Mouse (Mus musculus): ENCODE data around the gene Asic1. TPM values are rescaled to one million over a fixed set of nuclear protein-coding genes. Genes with fewer than 3 reads are reported as not detected.
A peak's percentile ranks its signal among the peaks of the same experiment; 100 is the strongest.

Gene Asic1
- total and polyA plus RNA-seq, 3 experiments, result 0.08 to 1.0 TPM; not detected in 1

- Histone ChIP-seq H3K9me3 (replicated peaks; ENCODE audit: insufficient read depth, low read length) (no peaks in the 10 kb centered on the region), H3K4me3 (ENCODE audit: control insufficient read depth in 1 of 2, insufficient read depth in 1 of 2, low read depth in 2 of 2, low read length in 2 of 2) (no peak overlapping the region), H3K79me2 (ENCODE audit: control insufficient read depth, insufficient read depth, low read length, poor library complexity) (peaks cover 2% of the 10 kb centered on the region; the same call in 1 of the 2 replicates), H3K9ac (ENCODE audit: control insufficient read depth, low read depth, low read length, poor library complexity, severe bottlenecking) (no peak overlapping the region), H3K36me3 (ENCODE audit: control insufficient read depth in 1 of 2, insufficient read depth in 2 of 2, low read length in 2 of 2) (peaks cover 0 to 31% of the 10 kb centered on the region in 2 experiments; a peak in 2 of 4 replicates), H3K27ac (ENCODE audit: control insufficient read depth, low read depth, low read length) (no peak overlapping the region), H3K27me3 (ENCODE audit: control insufficient read depth in 1 of 2, insufficient read depth in 2 of 2, low read length in 2 of 2) (peaks cover 0 to 2% of the 10 kb centered on the region in 2 experiments; a peak in 1 of 4 replicates), H3K4me1 (ENCODE audit: control insufficient read depth in 1 of 2, insufficient read depth in 2 of 2, low read length in 2 of 2) (peaks cover 13 to 43% of the 10 kb centered on the region in 2 experiments)
- TF ChIP-seq TAL1 (IDR thresholded peaks at IDR 0.05; ENCODE audit: low read length) (no peak), MEF2A (IDR thresholded peaks at IDR 0.05; ENCODE audit: extremely low read depth, insufficient replicate concordance, low read depth, low read length, poor library complexity, severe bottlenecking) (no peak), TCF12 (IDR thresholded peaks at IDR 0.05; ENCODE audit: low read depth, low read length) (no peak), CTCF (IDR thresholded peaks at IDR 0.05 in 2 of 3, conservative IDR thresholded peaks at IDR 0.05 in 1 of 3; ENCODE audit: control insufficient read depth in 1 of 3, insufficient read depth in 1 of 3, low read depth in 2 of 3, low read length in 3 of 3, poor library complexity in 1 of 3, severe bottlenecking in 1 of 3) (no peak), TBP (IDR thresholded peaks at IDR 0.05; ENCODE audit: low read depth, low read length) (no peak), NELFE (IDR thresholded peaks at IDR 0.05; ENCODE audit: low read depth, low read length) (no peak), RAD21 (IDR thresholded peaks at IDR 0.05; ENCODE audit: low read depth, low read length) (no peak), KAT2A (conservative IDR thresholded peaks at IDR 0.05; ENCODE audit: low read depth, low read length) (no peak), USF1 (IDR thresholded peaks at IDR 0.05; ENCODE audit: low read depth, low read length) (no peak), MYC (IDR thresholded peaks at IDR 0.05; ENCODE audit: low read depth, low read length) (no peak), ZC3H11A (IDR thresholded peaks at IDR 0.05; ENCODE audit: low read depth, low read length) (no peak), ETS1 (IDR thresholded peaks at IDR 0.05; ENCODE audit: low read depth, low read length) (no peak), MYB (IDR thresholded peaks at IDR 0.05; ENCODE audit: low read depth, low read length) (no peak)
- DNase-seq (ENCODE audit: low read depth, low spot score), result no peak
Observed at GRCm38 (mm10) chr15:99661121-99661830, 8.9 kb upstream of the Asic1 start.

- Histone ChIP-seq H3K4me3 (ENCODE audit: control insufficient read depth in 1 of 2, insufficient read depth in 1 of 2, low read depth in 2 of 2, low read length in 2 of 2) (no peak overlapping the region), H3K9ac (ENCODE audit: control insufficient read depth, low read depth, low read length, poor library complexity, severe bottlenecking) (peak overlapping the region; percentile 26), H3K27ac (ENCODE audit: control insufficient read depth, low read depth, low read length) (peak overlapping the region; percentile 63), H3K4me1 (ENCODE audit: control insufficient read depth in 1 of 2, insufficient read depth in 2 of 2, low read length in 2 of 2) (peaks cover 13 to 43% of the 10 kb centered on the region in 2 experiments), H3K36me3 (ENCODE audit: control insufficient read depth in 1 of 2, insufficient read depth in 2 of 2, low read length in 2 of 2) (peaks cover 0 to 31% of the 10 kb centered on the region in 2 experiments; a peak in 2 of 4 replicates), H3K9me3 (replicated peaks; ENCODE audit: insufficient read depth, low read length) (no peaks in the 10 kb centered on the region), H3K27me3 (ENCODE audit: control insufficient read depth in 1 of 2, insufficient read depth in 2 of 2, low read length in 2 of 2) (peaks cover 0 to 2% of the 10 kb centered on the region in 2 experiments; a peak in 1 of 4 replicates), H3K79me2 (ENCODE audit: control insufficient read depth, insufficient read depth, low read length, poor library complexity) (peaks cover 2% of the 10 kb centered on the region; the same call in 1 of the 2 replicates)
- DNase-seq (ENCODE audit: low read depth, low spot score), result peak; percentile 78
- peak; percentile 78 for TF ChIP-seq GATA1 (IDR thresholded peaks at IDR 0.05; ENCODE audit: low read depth, low read length)
- no peak for TF ChIP-seq POLR2A (IDR thresholded peaks at IDR 0.05; ENCODE audit: control insufficient read depth in 1 of 2, insufficient read depth in 1 of 2, low read depth in 1 of 2, low read length in 2 of 2, poor library complexity in 1 of 2)
- TF ChIP-seq MXI1 (IDR thresholded peaks at IDR 0.05; ENCODE audit: low read depth, low read length), result no peak
- TF ChIP-seq KAT2A (conservative IDR thresholded peaks at IDR 0.05; ENCODE audit: low read depth, low read length), result no peak
- TF ChIP-seq MYC (IDR thresholded peaks at IDR 0.05; ENCODE audit: low read depth, low read length), result peak; percentile 12; the same call in 1 of the 2 replicates
- peak; percentile 66; the same call in 1 of the 2 replicates for TF ChIP-seq RCOR1 (IDR thresholded peaks at IDR 0.05; ENCODE audit: low read depth, low read length)
- TF ChIP-seq UBTF (IDR thresholded peaks at IDR 0.05; ENCODE audit: borderline replicate concordance, insufficient read depth, low read depth, low read length), result no peak
- peak; percentile 46 to 77; a peak in 3 of 4 replicates for TF ChIP-seq EP300 (IDR thresholded peaks at IDR 0.05; ENCODE audit: low read depth in 1 of 2, low read length in 2 of 2)
- TF ChIP-seq CHD2 (IDR thresholded peaks at IDR 0.05; ENCODE audit: low read length), result no peak
- no peak for TF ChIP-seq BHLHE40 (IDR thresholded peaks at IDR 0.05; ENCODE audit: borderline replicate concordance, low read depth, low read length)
- no peak for TF ChIP-seq GABPA (IDR thresholded peaks at IDR 0.05; ENCODE audit: low read depth, low read length)
- TF ChIP-seq POLR2AphosphoS5 (IDR thresholded peaks at IDR 0.05; ENCODE audit: borderline replicate concordance, low read depth, low read length), result no peak
- TF ChIP-seq MAX (IDR thresholded peaks at IDR 0.05; ENCODE audit: low read length), result no peak
- no peak for TF ChIP-seq SMC3 (IDR thresholded peaks at IDR 0.05; ENCODE audit: low read depth, low read length)
- no peak for TF ChIP-seq ZMIZ1 (IDR thresholded peaks at IDR 0.05; ENCODE audit: low read depth, low read length)
- no peak for TF ChIP-seq USF1 (IDR thresholded peaks at IDR 0.05; ENCODE audit: low read depth, low read length)
- TF ChIP-seq CHD1 (IDR thresholded peaks at IDR 0.05; ENCODE audit: low read depth, low read length), result no peak
- no peak for TF ChIP-seq NRF1 (IDR thresholded peaks at IDR 0.05; ENCODE audit: insufficient read depth, low read depth, low read length, poor library complexity, severe bottlenecking)
- TF ChIP-seq ZNF384 (IDR thresholded peaks at IDR 0.05; ENCODE audit: low read depth, low read length), result no peak
- TF ChIP-seq HCFC1 (IDR thresholded peaks at IDR 0.05; ENCODE audit: low read depth, low read length), result no peak
- TF ChIP-seq RAD21 (IDR thresholded peaks at IDR 0.05; ENCODE audit: low read depth, low read length), result no peak
- peak; percentile 92 for TF ChIP-seq TAL1 (IDR thresholded peaks at IDR 0.05; ENCODE audit: low read length)
Observed at GRCm38 (mm10) chr15:99662371-99662770, 7.8 kb upstream of the Asic1 start.

All from MEL (cell line).